Mouse (Mus musculus) liver, postnatal 0 days (tissue): ENCODE results near the gene Gm4353. TPM values are rescaled to one million over a fixed set of nuclear protein-coding genes. Genes with fewer than 3 reads are reported as not detected.
A peak's percentile ranks its signal among the peaks of the same experiment; 100 is the strongest.

Experiments
- ATAC-seq: fragments of 200-750 bp; cut with Nextera tagmentation; 2 replicates; pipeline ENCODE4 v1.8.0; 2017; ENCODE audit warnings: mild to moderate bottlenecking, moderate library complexity
- DNase-seq: peaks from one replicate; pipeline ENCODE4 v3.0.0-alpha.2; 2016
- H3K27ac ChIP-seq: fragments of 300-500 bp; sonication (generic); 2 replicates; pipeline ENCODE4 v1.5.1; 2014; ENCODE audit warnings: antibody characterized with exemption, moderate library complexity, mild to moderate bottlenecking, low read depth
- H3K27me3 ChIP-seq: fragments of 300-500 bp; sonication (generic); 2 replicates; pipeline ENCODE4 v1.6.1; 2014; ENCODE audit warnings: low read length, control low read depth, mixed read lengths; ENCODE audit not compliant: insufficient read depth
- H3K36me3 ChIP-seq: fragments of 300-500 bp; sonication (generic); replicated peaks from 2 replicates; pipeline ENCODE4 v1.6.1; 2014; ENCODE audit warnings: mild to moderate bottlenecking, control low read depth, low read length, moderate library complexity, mixed read lengths; ENCODE audit not compliant: insufficient read depth
- H3K4me1 ChIP-seq: fragments of 300-500 bp; sonication (generic); 2 replicates; pipeline ENCODE4 v1.6.1; 2014; ENCODE audit warnings: antibody characterized with exemption, mild to moderate bottlenecking, control low read depth; ENCODE audit not compliant: insufficient read depth
- H3K4me2 ChIP-seq: fragments of 300-500 bp; sonication (generic); 2 replicates; pipeline ENCODE4 v1.6.1; 2014; ENCODE audit warnings: low read depth, mild to moderate bottlenecking, low read length, moderate library complexity, mixed read lengths
- H3K4me3 ChIP-seq: fragments of 300-500 bp; sonication (generic); 2 replicates; pipeline ENCODE4 v1.5.1; 2014; ENCODE audit warnings: low read depth, low read length
- H3K9ac ChIP-seq: fragments of 300-500 bp; sonication (generic); replicated peaks from 2 replicates; pipeline ENCODE4 v1.6.1; 2014; ENCODE audit warnings: mild to moderate bottlenecking, moderate library complexity
- H3K9me3 ChIP-seq: fragments of 300-500 bp; sonication (generic); 2 replicates; pipeline ENCODE4 v1.6.1; 2016; ENCODE audit warnings: mild to moderate bottlenecking, control low read depth, low read length, mixed read lengths
- CTCF ChIP-seq: sonication (generic); IDR thresholded peaks from 2 replicates; pipeline ENCODE4 v1.5.1; 2016; ENCODE audit warnings: antibody characterized with exemption, low read depth
- EP300 ChIP-seq: IDR thresholded peaks from 2 replicates; pipeline ENCODE4 v1.6.1; 2016; ENCODE audit warnings: antibody characterized with exemption, low read depth, mild to moderate bottlenecking
- WGBS: fragments of 180-500 bp; shearing (Covaris S2); extraction: QIAGEN DNeasy Blood & Tissue Kit; methylation state at CpG from one replicate; pipeline ENCODE4 v1.1.7; 2014; ENCODE audit not compliant: insufficient replicate concordance; 5-methylcytosine and 5-hydroxymethylcytosine counted together
- polyA plus RNA-seq: library from polyadenylated mRNA; unstranded; fragments of >200 nt; fragmentation: Nextera tagmentation; extraction: Ambion mirVana; gene quantifications from 2 replicates; pipeline ENCODE4 v1.2.1, GENCODE M21; 2015

Gene Gm4353
- polyA plus RNA-seq, 1 experiment from 2014 or later: 0.14 TPM

- no peak for TF ChIP-seq EP300
- TF ChIP-seq CTCF: 0 out of 2 replicates have a peak, but pooled peaks have one; percentile 8
- WGBS: under 1% methylated on average over 19 of the region's 19 CpGs
- H3K36me3 ChIP-seq: no peaks in the 10 kb centered on the region
- no peak for DNase-seq
- no peaks in the 10 kb centered on the region for H3K9me3 ChIP-seq
- H3K27ac ChIP-seq: peak overlapping the region; percentile 90
- ATAC-seq: peak; percentile 73
- H3K4me2 ChIP-seq: peak overlapping the region; percentile 81
- peak overlapping the region; percentile 93 for H3K4me3 ChIP-seq
- no peaks in the 10 kb centered on the region for H3K27me3 ChIP-seq
- peaks cover 8% of the 10 kb centered on the region for H3K4me1 ChIP-seq
- peak overlapping the region; percentile 97 for H3K9ac ChIP-seq
Measured at GRCm38 (mm10) chr7:116093466-116093850, 9.0 kb upstream of the Gm4353 start.

GRCm38 (mm10) chr7:116092710-116093465 lies 8.5 kb upstream of the Gm4353 start:
- peak; percentile 94 for DNase-seq
- no peaks in the 10 kb centered on the region for H3K27me3 ChIP-seq
- H3K4me2 ChIP-seq: peak overlapping the region; percentile 81
- peak overlapping the region; percentile 90 for H3K27ac ChIP-seq
- peak overlapping the region; percentile 93 for H3K4me3 ChIP-seq
- H3K9ac ChIP-seq: peak overlapping the region; percentile 97
- peak; percentile 100 for ATAC-seq
- no peak for TF ChIP-seq EP300
- peak; percentile 58 for TF ChIP-seq CTCF
- H3K36me3 ChIP-seq: no peaks in the 10 kb centered on the region
- WGBS: under 1% methylated on average over 38 of the region's 38 CpGs
- no peaks in the 10 kb centered on the region for H3K9me3 ChIP-seq
- peaks cover 8% of the 10 kb centered on the region for H3K4me1 ChIP-seq

GRCm38 (mm10) chr7:116060739-116061138 lies 23.7 kb downstream of the Gm4353 start:
- 34% methylated on average over 1 of the region's 1 CpGs for WGBS
- ATAC-seq (no peak), DNase-seq (no peak)
- no peaks in the 10 kb centered on the region for H3K4me1 ChIP-seq
- no peaks in the 10 kb centered on the region for H3K9me3 ChIP-seq
- no peaks in the 10 kb centered on the region for H3K27me3 ChIP-seq
- H3K4me3 ChIP-seq: no peak overlapping the region
- H3K9ac ChIP-seq: no peak overlapping the region
- no peak overlapping the region for H3K27ac ChIP-seq
- TF ChIP-seq CTCF: peak; percentile 36
- no peak for TF ChIP-seq EP300
- H3K4me2 ChIP-seq: no peak overlapping the region
- H3K36me3 ChIP-seq: no peaks in the 10 kb centered on the region

- H3K4me3 ChIP-seq: peak overlapping the region; percentile 41
- H3K36me3 ChIP-seq: no peaks in the 10 kb centered on the region
- no peak for TF ChIP-seq CTCF
- TF ChIP-seq EP300: no peak
- DNase-seq (peak; percentile 13), ATAC-seq (no peak)
- H3K4me1 ChIP-seq: peaks cover 18% of the 10 kb centered on the region
- peak overlapping the region; percentile 73 for H3K4me2 ChIP-seq
- H3K9me3 ChIP-seq: no peaks in the 10 kb centered on the region
- H3K9ac ChIP-seq: no peak overlapping the region
- 31% methylated on average over 15 of the region's 15 CpGs for WGBS
- peaks cover 54% of the 10 kb centered on the region for H3K27me3 ChIP-seq
- H3K27ac ChIP-seq: no peak overlapping the region
Measured at GRCm38 (mm10) chr7:116040470-116041019, 43.9 kb downstream of the Gm4353 start.

GRCm38 (mm10) chr7:116039538-116040466 lies 44.6 kb downstream of the Gm4353 start:
- peak; percentile 86 for DNase-seq
- Histone ChIP-seq H3K4me1 (peaks cover 18% of the 10 kb centered on the region), H3K27me3 (peaks cover 62% of the 10 kb centered on the region), H3K4me2 (peak overlapping the region; percentile 73), H3K4me3 (peak overlapping the region; percentile 41), H3K27ac (no peak overlapping the region), H3K36me3 (no peaks in the 10 kb centered on the region), H3K9ac (0 out of 2 replicates have a peak overlapping the region, but pooled peaks have one; percentile 1), H3K9me3 (no peaks in the 10 kb centered on the region)
- TF ChIP-seq EP300 (no peak), CTCF (peak; percentile 94)
- ATAC-seq: peak; percentile 77
- WGBS: under 1% methylated on average over 48 of the region's 48 CpGs

- Histone ChIP-seq H3K4me3 (peak within 1 kb of the TSS; percentile 41), H3K27ac (no peak within 1 kb of the TSS), H3K4me2 (peak within 1 kb of the TSS; percentile 73), H3K9ac (0 out of 2 replicates have a peak within 1 kb of the TSS, but pooled peaks have one; percentile 1), H3K9me3 (no peaks in the 10 kb centered on the region), H3K27me3 (peaks cover 68% of the 10 kb centered on the region), H3K36me3 (no peaks in the 10 kb centered on the region), H3K4me1 (peaks cover 21% of the 10 kb centered on the region)
- no peak for ATAC-seq
- 2% methylated on average over 11 of the region's 11 CpGs for WGBS
- TF ChIP-seq CTCF (no peak), EP300 (no peak)
- DNase-seq: peak; percentile 13
Measured at GRCm38 (mm10) chr7:116039196-116039537, 45.3 kb downstream of the Gm4353 start, which contains the start of gene 1110004F10Rik. Gene 1110004F10Rik, plus strand, starts transcription at chr7:116039397.
